Mouse (Mus musculus): ENCODE data around the gene Adar.

Adar gene

GRCm38 (mm10) chr3:89714359-89715206, at the start of gene Adar:
Adar (plus strand) TSS chr3:89715022.
- DNase-seq, result peak; percentile 93

- DNase-seq, result no peak
These were observed 47.7 kb upstream of the Adar start for GRCm38 (mm10) chr3:89667131-89667530.

GRCm38 (mm10) chr3:89671334-89671733, 43.5 kb upstream of the Adar start:
- no peak for DNase-seq

- DNase-seq, result no peak
These were observed 42.1 kb upstream of the Adar start for GRCm38 (mm10) chr3:89672573-89673317.

GRCm38 (mm10) chr3:89677617-89678016, 37.2 kb upstream of the Adar start:
- no peak for DNase-seq

GRCm38 (mm10) chr3:89686031-89686430, 28.8 kb upstream of the Adar start:
- DNase-seq, result no peak

GRCm38 (mm10) chr3:89688694-89689581, 25.9 kb upstream of the Adar start:
- peak; percentile 87 for DNase-seq

GRCm38 (mm10) chr3:89691776-89692175, 23.0 kb upstream of the Adar start:
- DNase-seq, result no peak

- DNase-seq, result peak; percentile 49
These were observed 18.5 kb upstream of the Adar start for GRCm38 (mm10) chr3:89696152-89696821.

GRCm38 (mm10) chr3:89698958-89699357, 15.9 kb upstream of the Adar start:
- no peak for DNase-seq

- no peak for DNase-seq
These were observed 14.4 kb upstream of the Adar start for GRCm38 (mm10) chr3:89700461-89700860.

GRCm38 (mm10) chr3:89703596-89703995, 11.2 kb upstream of the Adar start:
- no peak for DNase-seq

- peak; percentile 48 for DNase-seq
These were observed 10.8 kb upstream of the Adar start for GRCm38 (mm10) chr3:89704064-89704463.

- DNase-seq, result peak; percentile 29
These were observed 565 bp downstream of the Adar start for GRCm38 (mm10) chr3:89715207-89715966.

- DNase-seq, result no peak
These were observed 1.1 kb downstream of the Adar start for GRCm38 (mm10) chr3:89715967-89716256.

- DNase-seq, result no peak
These were observed 7.2 kb downstream of the Adar start for GRCm38 (mm10) chr3:89722032-89722431.

- DNase-seq, result no peak
These were observed 8.7 kb downstream of the Adar start for GRCm38 (mm10) chr3:89723400-89724084.

- peak; percentile 32 for DNase-seq
These were observed 12.2 kb downstream of the Adar start for GRCm38 (mm10) chr3:89727028-89727427.

- DNase-seq, result no peak
These were observed 14.0 kb downstream of the Adar start for GRCm38 (mm10) chr3:89728848-89729247.

- peak; percentile 72 for DNase-seq
These were observed 15.8 kb downstream of the Adar start for GRCm38 (mm10) chr3:89730350-89731331.
